Comparison of ENCODE assay signal across 8 mouse cellular contexts in genomic region chr3:114031351-114032213, GRCm38 (mm10). TPM values are rescaled to one million over a fixed set of nuclear protein-coding genes. Genes with fewer than 3 reads are reported as not detected.
DNase-seq lines count a peak whose midpoint lies in the region; ATAC-seq lines count a peak whose summit lies in the region.

No protein-coding gene starts in this region.

- H3K9me3 ChIP-seq in liver, embryonic 11.5 days (ENCODE audit: control insufficient read depth, low read length), result no peaks in the 10 kb centered on the region

- H3K4me2 ChIP-seq in liver, embryonic 11.5 days, result peak overlapping the region; percentile 67

- peak; percentile 59 for ATAC-seq in liver, embryonic 11.5 days (replicated peaks; ENCODE audit: low FRiP score)

- H3K27me3 ChIP-seq in liver, embryonic 11.5 days (replicated peaks; ENCODE audit: control insufficient read depth, insufficient read depth, low read length), result 0 out of 2 replicates have a peak, but pooled peaks cover 6% of the 10 kb centered on the region

- H3K27ac ChIP-seq in liver, embryonic 11.5 days (ENCODE audit: low read depth, low read length), result no peak overlapping the region

- intact Hi-C loops in heart, postnatal 10 days (cut with DNase I), result loop anchor here (2.0 kb wide), 2 partner anchors 337 to 381 kb away; no protein-coding TSS in a partner anchor

- no peaks in the 10 kb centered on the region for H3K36me3 ChIP-seq in liver, embryonic 11.5 days (ENCODE audit: control insufficient read depth, insufficient read depth, low read length)

- 3% methylated on average over 19 of the region's 21 CpGs for WGBS in liver, embryonic 11.5 days

- H3K4me1 ChIP-seq in liver, embryonic 11.5 days (replicated peaks; ENCODE audit: control insufficient read depth, insufficient read depth, low read length), result no peaks in the 10 kb centered on the region

- H3K4me3 ChIP-seq in liver, embryonic 11.5 days (ENCODE audit: low read depth, low read length), result peak overlapping the region; percentile 40

- H3K9ac ChIP-seq in liver, embryonic 11.5 days (ENCODE audit: low read depth, low read length), result no peak overlapping the region

- DNase-seq in frontal cortex, postnatal 36 days (ENCODE audit: low spot score in 2 of 2), result peak; percentile 10
- no peak for DNase-seq in frontal cortex, postnatal 14 days (ENCODE audit: low spot score in 2 of 2)
- peak; percentile 7 for DNase-seq in ovary, postnatal 36 days (ENCODE audit: low spot score)
- no peak for DNase-seq in ovary, postnatal 10 days (ENCODE audit: low spot score)
- peak; percentile 8 to 9 for DNase-seq in heart, postnatal 10 days
- peak; percentile 42 for DNase-seq in liver, embryonic 11.5 days (ENCODE audit: low spot score)
- peak; percentile 4 for DNase-seq in skeletal muscle tissue, adult 2 months (ENCODE audit: low read depth, low spot score)
- DNase-seq in T-cell, adult 2 months (ENCODE audit: low spot score), result no peak

RNA-seq across cellular contexts. Expression of gene Col11a1, which starts 1.2 kb away (rescaled TPM):
- 1 to 10 TPM; 1.2 to 1.3 TPM for total RNA-seq in heart, postnatal 10 days (2021)
- 3.6 and 4.2 TPM in 2 replicates for polyA plus RNA-seq in liver, embryonic 11.5 days (2014; fragmentation: Nextera tagmentation; extraction: Ambion mirVana)

Comparison
In these comparisons a context has a peak if more than half of its experiments do, and no peak if none do; other contexts are left out.
1. DNase-seq: peak in frontal cortex, postnatal 36 days (2 of 2), ovary, postnatal 36 days (single experiment), heart, postnatal 10 days (2 of 2), liver, embryonic 11.5 days (single experiment) and skeletal muscle tissue, adult 2 months (single experiment); none in frontal cortex, postnatal 14 days (0 of 2), ovary, postnatal 10 days (single experiment) and T-cell, adult 2 months (single experiment).